ENCODE assay signal across 18 mouse cellular contexts in genomic region chr7:91241718-91242117, GRCm38 (mm10).
"Had no signal": no experiment of that assay in that cellular context is flagged by ENCODE, and none has a peak within 500 bp of the region (broad histone marks: within the 10 kb centered on the region; RNA-seq: fewer than 3 reads in every experiment).

No protein-coding gene starts in this region.

- DNase-seq: kidney, adult 11 months; kidney, adult 9 months; kidney, postnatal 36 days; layer of hippocampus, postnatal 36 days; liver; liver, embryonic 13.5 days; liver, postnatal 0 days; lung, postnatal 14 days; retina, postnatal 1 day; thymus, postnatal 4 days had no signal

- H3K4me3 ChIP-seq: limb, embryonic 12.5 days; liver, embryonic 13.5 days; lung, embryonic 15.5 days; megakaryocyte, embryonic 14.5 days; midbrain, embryonic 12.5 days; neural tube, embryonic 13.5 days; stomach, embryonic 15.5 days had no signal

- H3K27ac ChIP-seq: kidney, postnatal 0 days; limb, embryonic 12.5 days; liver, embryonic 13.5 days; lung, embryonic 15.5 days; macrophage; midbrain, embryonic 12.5 days; neural tube, embryonic 13.5 days; stomach, embryonic 15.5 days had no signal

- H3K4me1 ChIP-seq: limb, embryonic 12.5 days; liver, embryonic 13.5 days; lung, embryonic 15.5 days; megakaryocyte, embryonic 14.5 days; midbrain, embryonic 12.5 days; neural tube, embryonic 13.5 days; stomach, embryonic 15.5 days had no signal
